Mouse (Mus musculus): ENCODE results near the gene Rbmxl2.

The Rbmxl2 gene

GRCm38 (mm10) chr7:107209204-107209860 lies at the start of gene Rbmxl2:
TSS of gene Rbmxl2 (plus strand) at chr7:107209445.
- no peak for DNase-seq (ENCODE audit: low spot score in 2 of 2)

- DNase-seq (ENCODE audit: low spot score in 2 of 2), result no peak
Observed at GRCm38 (mm10) chr7:107166690-107167089, 42.6 kb upstream of the Rbmxl2 start, which contains the start of gene Nlrp14. TSS of gene Nlrp14 (plus strand) at chr7:107166990.

GRCm38 (mm10) chr7:107180406-107180805 lies 28.8 kb upstream of the Rbmxl2 start:
- no peak for DNase-seq (ENCODE audit: low spot score in 2 of 2)

- DNase-seq (ENCODE audit: low spot score in 2 of 2), result no peak
Observed at GRCm38 (mm10) chr7:107201817-107202216, 7.4 kb upstream of the Rbmxl2 start.

GRCm38 (mm10) chr7:107207843-107208242 lies 1.4 kb upstream of the Rbmxl2 start:
- no peak for DNase-seq (ENCODE audit: low spot score in 2 of 2)

- DNase-seq (ENCODE audit: low spot score in 2 of 2), result no peak
Observed at GRCm38 (mm10) chr7:107210126-107210576, 906 bp downstream of the Rbmxl2 start.

GRCm38 (mm10) chr7:107215723-107216122 lies 6.5 kb downstream of the Rbmxl2 start:
- peak in 1 of 2 experiments; percentile 28 for DNase-seq (ENCODE audit: low spot score in 2 of 2)

- DNase-seq (ENCODE audit: low spot score in 2 of 2), result no peak
Observed at GRCm38 (mm10) chr7:107216845-107217244, 7.6 kb downstream of the Rbmxl2 start.

DNA sequence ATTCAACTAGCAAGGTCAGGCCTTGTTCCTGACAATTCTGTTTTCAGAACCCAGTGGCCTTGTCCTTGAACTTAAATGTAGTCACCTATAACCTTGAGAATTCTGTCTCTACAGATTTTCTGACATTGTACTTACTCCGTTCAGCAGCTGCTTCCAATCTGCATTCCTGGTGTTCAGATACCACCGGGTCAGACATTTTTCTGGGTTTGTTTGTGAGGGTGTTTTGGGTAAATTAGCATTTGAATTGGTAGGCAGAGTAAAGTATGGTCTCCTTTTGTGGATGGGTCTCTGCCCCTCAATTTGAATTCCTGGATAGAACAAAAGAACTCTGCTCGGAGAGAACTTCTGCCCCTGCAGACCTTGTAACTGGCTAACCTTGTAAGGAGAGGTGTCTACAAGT lies 27.6 kb downstream of the Rbmxl2 start:
- DNase-seq (ENCODE audit: low spot score in 2 of 2), result no peak

DNA sequence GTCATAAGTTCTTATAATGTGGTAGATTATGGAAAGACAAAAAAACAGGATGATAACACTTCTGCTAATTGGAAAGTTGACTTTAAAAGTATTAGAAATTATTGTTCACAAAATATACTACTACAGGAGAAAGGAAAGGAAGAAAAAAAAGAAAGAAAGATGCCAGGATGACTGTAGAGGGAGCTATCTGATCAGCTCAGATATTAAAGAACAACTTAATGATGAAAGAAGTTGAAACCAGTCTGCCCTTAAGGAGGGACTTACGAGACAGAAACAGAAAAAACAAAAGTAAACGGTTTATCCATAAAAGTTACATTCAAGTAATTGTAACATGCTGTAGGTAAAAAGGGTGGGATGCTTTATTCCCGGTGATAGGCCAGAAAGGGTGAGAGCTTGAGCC lies 28.3 kb downstream of the Rbmxl2 start:
- no peak for DNase-seq (ENCODE audit: low spot score in 2 of 2)

DNA sequence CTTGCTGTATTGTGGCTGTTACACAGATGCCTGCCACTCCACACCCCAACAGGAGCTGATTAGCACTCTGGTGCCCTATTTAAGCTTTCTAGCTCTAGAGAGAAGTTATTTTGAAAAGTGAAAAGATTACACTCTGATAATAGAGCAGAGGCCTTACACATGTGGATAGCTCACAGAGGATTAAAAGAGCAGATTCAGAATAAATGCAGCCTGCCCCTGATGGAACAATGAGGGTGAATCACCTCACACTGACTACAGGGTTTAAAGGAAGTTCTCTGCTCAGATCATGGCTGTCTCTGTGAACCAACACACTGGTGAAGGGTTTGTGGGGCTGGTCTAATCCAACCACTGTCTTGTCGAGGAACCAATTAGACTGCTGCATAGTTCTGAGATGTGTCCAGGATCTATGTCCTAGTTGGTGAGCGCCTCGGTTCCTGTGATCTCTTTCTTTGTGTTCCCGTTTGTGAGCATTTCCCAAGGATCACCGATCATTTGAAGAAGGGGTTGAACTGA lies 32.2 kb downstream of the Rbmxl2 start:
- DNase-seq (ENCODE audit: low spot score in 2 of 2), result no peak

DNA sequence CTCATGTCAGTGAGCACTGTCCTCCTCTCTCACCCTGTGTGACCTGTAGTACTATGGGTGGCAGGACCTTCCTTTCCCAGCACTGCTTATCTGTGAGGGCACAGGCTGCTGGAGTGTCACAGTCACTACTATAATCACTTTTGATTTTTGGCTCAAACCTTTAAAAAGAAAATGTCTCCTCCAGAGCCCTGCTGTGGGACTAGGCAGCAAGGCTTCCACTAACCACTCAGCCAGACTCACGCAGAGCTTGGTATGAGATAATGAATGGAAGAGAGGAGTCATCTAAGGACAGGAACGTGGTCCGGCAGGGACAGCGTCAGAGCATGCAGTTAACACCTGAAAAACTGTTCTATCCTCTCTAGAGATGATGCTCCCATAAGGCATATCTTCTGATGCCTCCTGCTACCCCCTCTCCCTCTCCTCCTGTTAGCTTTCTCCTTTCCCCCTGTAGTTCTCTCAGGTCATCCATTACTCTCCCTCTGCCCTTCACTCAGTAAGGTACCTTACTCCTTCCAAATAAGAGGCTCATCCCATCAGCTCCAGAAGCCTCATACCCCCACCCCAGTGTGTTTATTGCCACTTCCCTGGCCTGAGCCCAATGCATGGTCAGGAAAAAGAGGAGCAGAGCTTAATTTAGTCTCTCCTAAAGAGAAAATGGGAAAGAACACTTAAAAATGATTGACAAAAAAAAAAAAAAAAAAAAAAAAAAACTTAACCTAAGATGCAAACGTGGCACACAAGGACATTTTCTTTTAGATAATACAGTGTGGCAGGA lies 41.2 kb downstream of the Rbmxl2 start:
- no peak for DNase-seq (ENCODE audit: low spot score in 2 of 2)

DNA sequence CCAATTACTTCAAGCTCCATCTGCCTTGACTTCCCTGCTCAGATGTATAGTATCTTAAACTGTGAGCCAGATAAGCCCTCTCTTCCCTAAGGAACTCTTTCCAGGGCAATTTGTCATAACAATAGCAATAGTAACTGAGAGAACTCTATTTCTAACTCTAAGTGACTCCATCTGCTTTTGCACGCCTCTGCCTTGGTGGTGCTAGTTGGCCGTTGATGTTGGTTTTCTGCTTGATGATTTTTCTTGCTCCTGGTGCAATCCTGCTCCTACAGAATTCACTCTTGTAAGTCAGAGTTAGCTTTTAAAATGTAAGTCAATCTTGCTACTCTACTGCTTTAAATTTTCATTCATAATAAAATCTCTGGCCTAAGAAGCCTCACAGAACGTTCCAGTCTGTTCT lies 44.1 kb downstream of the Rbmxl2 start:
- peak; percentile 10 to 37 for DNase-seq (ENCODE audit: low spot score in 2 of 2)

DNA sequence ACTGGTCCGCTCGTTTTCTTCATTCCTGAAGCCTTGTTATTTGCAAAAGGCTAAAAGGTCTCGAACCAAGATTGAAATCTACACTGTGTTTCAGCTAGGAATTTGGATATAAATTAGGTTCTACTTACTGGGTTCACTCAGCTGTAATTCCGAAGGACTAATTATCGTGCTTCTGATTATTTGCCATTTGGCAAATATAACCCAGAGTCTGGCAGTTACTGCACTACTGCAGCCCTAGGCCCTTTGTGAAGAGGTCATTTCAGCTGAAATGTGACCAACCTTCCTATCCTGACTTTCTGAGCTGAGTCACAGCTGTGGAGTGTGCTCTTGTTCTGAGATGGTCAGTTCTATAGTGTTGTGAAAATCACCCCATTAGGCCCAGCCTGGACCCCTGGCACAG lies 50.7 kb downstream of the Rbmxl2 start:
- DNase-seq (ENCODE audit: low spot score in 2 of 2), result no peak
